Mouse (Mus musculus) CH12.LX (cell line): ENCODE measurements at regions not wholly inside any gene's neighbourhood (a gene's known extent, or its start where the extent isn't known, plus 50 kb on each side); places are given as distances from the start of the nearest gene placed in this dataset.

ENCODE experiments used
- DNase-seq: peaks from one replicate; pipeline ENCODE4 v3.0.0-alpha.2; 2013; ENCODE audit errors: extremely low read depth
- H3K27ac ChIP-seq: 2 replicates; pipeline ENCODE4 v1.5.1; 2012; ENCODE audit warnings: low read depth, mild to moderate bottlenecking, control low read depth, moderate library complexity; ENCODE audit not compliant: insufficient read depth
- H3K27me3 ChIP-seq: replicated peaks from 2 replicates; pipeline ENCODE3; 2012; ENCODE audit warnings: inconsistent platforms
- H3K36me3 ChIP-seq, 2 experiments: replicated peaks in 1 of 2; 2 replicates each; pipeline versions ENCODE3 to v1.6.1; 2012; ENCODE audit warnings: inconsistent platforms in 1 of 2, low read length in 1 of 2, mild to moderate bottlenecking in 1 of 2, mixed read lengths in 1 of 2, moderate library complexity in 1 of 2; ENCODE audit not compliant: control insufficient read depth in 1 of 2, insufficient read depth in 1 of 2
- H3K4me1 ChIP-seq, 2 experiments: 2 replicates each; pipeline ENCODE4 v1.6.1; 2012; ENCODE audit warnings: inconsistent platforms in 1 of 2, moderate library complexity in 1 of 2; ENCODE audit not compliant: insufficient read depth in 2 of 2, control insufficient read depth in 1 of 2
- H3K4me2 ChIP-seq: 2 replicates; pipeline ENCODE4 v1.6.1; 2012; ENCODE audit warnings: low read depth, mild to moderate bottlenecking, control low read depth; ENCODE audit not compliant: poor library complexity, insufficient read depth, severe bottlenecking
- H3K4me3 ChIP-seq, 3 experiments: fragments of 150-350 bp in 1 of 3; sonication (generic) in 1 of 3; replicated peaks in 1 of 3; 2 replicates each; pipeline versions ENCODE3 to v1.5.1; 2011 to 2012; ENCODE audit warnings: low read depth in 2 of 3, low read length in 2 of 3, mild to moderate bottlenecking in 2 of 3, moderate library complexity in 2 of 3, control low read depth in 1 of 3, improper control_type of control experiment in 1 of 3, inconsistent platforms in 1 of 3, mixed read lengths in 1 of 3; ENCODE audit not compliant: poor library complexity in 1 of 3
- H3K79me2 ChIP-seq: replicated peaks from 2 replicates; pipeline ENCODE4 v1.6.1; 2012; ENCODE audit warnings: mild to moderate bottlenecking, moderate library complexity; ENCODE audit not compliant: control insufficient read depth, poor library complexity, insufficient read depth, severe bottlenecking; ENCODE audit errors: extremely low read depth
- H3K9ac ChIP-seq: 2 replicates; pipeline ENCODE4 v1.6.1; 2012; ENCODE audit warnings: low read depth, mild to moderate bottlenecking, control low read depth, moderate library complexity; ENCODE audit not compliant: insufficient read depth
- H3K9me3 ChIP-seq: replicated peaks from 2 replicates; pipeline ENCODE3; 2012; ENCODE audit warnings: low read length, inconsistent platforms, mixed read lengths
- BHLHE40 ChIP-seq: IDR thresholded peaks from 2 replicates; pipeline ENCODE4 v1.6.1; 2011; ENCODE audit warnings: mild to moderate bottlenecking, low read depth, low read length, improper control_type of control experiment
- CHD2 ChIP-seq: IDR thresholded peaks from 2 replicates; pipeline ENCODE4 v1.6.1; 2011; ENCODE audit warnings: low read length, improper control_type of control experiment
- CTCF ChIP-seq, 2 experiments: IDR thresholded peaks in 1 of 2; conservative IDR thresholded peaks in 1 of 2; 2 replicates each; pipeline ENCODE4 v1.5.1; 2011 to 2012; ENCODE audit warnings: low read depth in 2 of 2, low read length in 2 of 2, improper control_type of control experiment in 1 of 2, inconsistent platforms in 1 of 2, mild to moderate bottlenecking in 1 of 2, moderate library complexity in 1 of 2
- ELF1 ChIP-seq: IDR thresholded peaks from 2 replicates; pipeline ENCODE4 v1.6.1; 2014; ENCODE audit warnings: low read depth, mild to moderate bottlenecking, inconsistent platforms, low read length, improper control_type of control experiment
- EP300 ChIP-seq: IDR thresholded peaks from 2 replicates; pipeline ENCODE4 v1.6.1; 2011; ENCODE audit warnings: low read length, improper control_type of control experiment
- ETS1 ChIP-seq: conservative IDR thresholded peaks from 2 replicates; pipeline ENCODE4 v1.6.1; 2012; ENCODE audit warnings: low read depth, mild to moderate bottlenecking, inconsistent platforms, low read length, improper control_type of control experiment, moderate library complexity
- HCFC1 ChIP-seq: IDR thresholded peaks from 2 replicates; pipeline ENCODE4 v1.6.1; 2012; ENCODE audit warnings: low read depth, mild to moderate bottlenecking, inconsistent platforms, low read length, improper control_type of control experiment
- JUN ChIP-seq: IDR thresholded peaks from 2 replicates; pipeline ENCODE4 v1.6.1; 2011; ENCODE audit warnings: low read depth, mild to moderate bottlenecking, low read length, improper control_type of control experiment, moderate library complexity; ENCODE audit not compliant: insufficient read depth
- KAT2A ChIP-seq: IDR thresholded peaks from 2 replicates; pipeline ENCODE4 v1.6.1; 2012; ENCODE audit warnings: low read length, improper control_type of control experiment, inconsistent platforms; ENCODE audit not compliant: insufficient replicate concordance
- MAFK ChIP-seq: IDR thresholded peaks from 2 replicates; pipeline ENCODE4 v1.6.1; 2011; ENCODE audit warnings: low read length, improper control_type of control experiment; ENCODE audit not compliant: insufficient replicate concordance
- MAX ChIP-seq: IDR thresholded peaks from 2 replicates; pipeline ENCODE4 v1.6.1; 2011; ENCODE audit warnings: low read length, improper control_type of control experiment
- MYC ChIP-seq: IDR thresholded peaks from 2 replicates; pipeline ENCODE4 v1.6.1; 2011; ENCODE audit warnings: low read depth, mild to moderate bottlenecking, improper control_type of control experiment, low read length
- NELFE ChIP-seq: IDR thresholded peaks from 2 replicates; pipeline ENCODE4 v1.6.1; 2011; ENCODE audit warnings: low read depth, low read length, improper control_type of control experiment
- NRF1 ChIP-seq: IDR thresholded peaks from 2 replicates; pipeline ENCODE4 v1.6.1; 2014; ENCODE audit warnings: low read depth, mild to moderate bottlenecking, inconsistent platforms, low read length, improper control_type of control experiment, moderate library complexity
- PAX5 ChIP-seq: IDR thresholded peaks from 2 replicates; pipeline ENCODE4 v1.6.1; 2012; ENCODE audit warnings: low read length, inconsistent platforms, mixed read lengths
- POLR2A ChIP-seq: IDR thresholded peaks from 2 replicates; pipeline ENCODE4 v1.6.1; 2011; ENCODE audit warnings: low read depth, mild to moderate bottlenecking, improper control_type of control experiment, low read length
- POLR2AphosphoS2 ChIP-seq: IDR thresholded peaks from 2 replicates; pipeline ENCODE4 v1.6.1; 2011; ENCODE audit warnings: low read depth, low read length, improper control_type of control experiment
- SIN3A ChIP-seq: IDR thresholded peaks from 2 replicates; pipeline ENCODE4 v1.6.1; 2012; ENCODE audit warnings: low read length, improper control_type of control experiment, inconsistent platforms
- SMC3 ChIP-seq: IDR thresholded peaks from 2 replicates; pipeline ENCODE4 v1.6.1; 2011; ENCODE audit warnings: low read depth, low read length, improper control_type of control experiment
- TBP ChIP-seq: conservative IDR thresholded peaks from 2 replicates; pipeline ENCODE4 v1.6.1; 2011; ENCODE audit warnings: low read depth, low read length, improper control_type of control experiment
- TCF12 ChIP-seq: IDR thresholded peaks from 2 replicates; pipeline ENCODE4 v1.6.1; 2014; ENCODE audit warnings: low read depth, mild to moderate bottlenecking, inconsistent platforms, low read length, improper control_type of control experiment
- USF2 ChIP-seq: conservative IDR thresholded peaks from 2 replicates; pipeline ENCODE4 v1.6.1; 2011; ENCODE audit warnings: low read depth, low read length, improper control_type of control experiment
- ZKSCAN1 ChIP-seq: IDR thresholded peaks from 2 replicates; pipeline ENCODE4 v1.6.1; 2012; ENCODE audit warnings: low read depth, inconsistent platforms, low read length, improper control_type of control experiment, borderline replicate concordance
- ZMIZ1 ChIP-seq: IDR thresholded peaks from 2 replicates; pipeline ENCODE4 v1.6.1; 2012; ENCODE audit warnings: low read depth, mild to moderate bottlenecking, inconsistent platforms, low read length, improper control_type of control experiment
- ZNF384 ChIP-seq: IDR thresholded peaks from 2 replicates; pipeline ENCODE4 v1.6.1; 2012; ENCODE audit warnings: low read depth, low read length, improper control_type of control experiment, inconsistent platforms
- dilution Hi-C: fragments of 300-500 bp; cut with MboI; formaldehyde crosslinking; loops from 2 replicates; pipeline ENCODE4 v1.14.3; 2020; ENCODE audit warnings: low sequenced_read_pairs; ENCODE audit not compliant: extremely low pct_unique_long_range_greater_than_20kb, extremely low pct_ligation_motif_present
- in situ Hi-C: fragments of 300-500 bp; cut with MboI; formaldehyde crosslinking; loops from 3 replicates; pipeline ENCODE4 v1.14.3; 2019; ENCODE audit warnings: low sequenced_read_pairs, low pct_ligation_motif_present, low pct_unique_long_range_greater_than_20kb, mixed read lengths

GRCm38 (mm10) chr1:65548830-65549229 lies 267.0 kb downstream of the Pth2r start:
- no peak overlapping the region for H3K4me2 ChIP-seq
- H3K9ac ChIP-seq, result no peak overlapping the region
- no peak overlapping the region for H3K27ac ChIP-seq
- TF ChIP-seq ZNF384, result no peak
- no peak for TF ChIP-seq SIN3A
- no peak for TF ChIP-seq TBP
- TF ChIP-seq TCF12, result no peak
- TF ChIP-seq USF2, result no peak
- TF ChIP-seq CHD2, result no peak
- TF ChIP-seq ELF1, result no peak
- TF ChIP-seq ETS1, result no peak
- TF ChIP-seq MYC, result no peak
- TF ChIP-seq EP300, result no peak
- TF ChIP-seq KAT2A, result no peak
- TF ChIP-seq SMC3, result no peak
- TF ChIP-seq BHLHE40, result no peak
- no peak for TF ChIP-seq POLR2AphosphoS2
- H3K27me3 ChIP-seq, result no peaks in the 10 kb centered on the region
- dilution Hi-C loops, result no loop called here
- H3K79me2 ChIP-seq, result no peaks in the 10 kb centered on the region
- no peaks in the 10 kb centered on the region for H3K9me3 ChIP-seq
- H3K36me3 ChIP-seq, result no peaks in the 10 kb centered on the region
- in situ Hi-C loops, result no loop called here
- no peaks in the 10 kb centered on the region for H3K4me1 ChIP-seq
- H3K4me3 ChIP-seq, result no peak overlapping the region
- DNase-seq, result no peak

GRCm38 (mm10) chr1:65587402-65587801 lies 305.5 kb downstream of the Pth2r start:
- in situ Hi-C loops (no loop called here), dilution Hi-C loops (no loop called here)
- no peaks in the 10 kb centered on the region for H3K36me3 ChIP-seq
- H3K4me1 ChIP-seq, result no peaks in the 10 kb centered on the region
- H3K9me3 ChIP-seq, result no peaks in the 10 kb centered on the region
- no peak for TF ChIP-seq MAFK
- no peak for TF ChIP-seq PAX5
- no peak for TF ChIP-seq JUN
- TF ChIP-seq ZMIZ1, result no peak
- TF ChIP-seq POLR2A, result no peak
- no peak for TF ChIP-seq CTCF (conservative IDR thresholded peaks at IDR 0.05 in 1 of 2, IDR thresholded peaks at IDR 0.05 in 1 of 2; ENCODE audit: low read depth in 2 of 2, low read length in 2 of 2)
- no peak for TF ChIP-seq ZKSCAN1
- no peak for TF ChIP-seq MAX
- TF ChIP-seq KAT2A, result no peak
- no peak for TF ChIP-seq MYC
- TF ChIP-seq NELFE, result no peak
- no peak for TF ChIP-seq NRF1
- TF ChIP-seq HCFC1, result no peak
- TF ChIP-seq BHLHE40, result no peak
- H3K9ac ChIP-seq, result no peak overlapping the region
- H3K27ac ChIP-seq, result no peak overlapping the region
- DNase-seq, result no peak
- H3K4me2 ChIP-seq, result no peak overlapping the region
- H3K79me2 ChIP-seq, result no peaks in the 10 kb centered on the region
- no peak overlapping the region for H3K4me3 ChIP-seq
- no peaks in the 10 kb centered on the region for H3K27me3 ChIP-seq
